Mouse (Mus musculus) cerebellum, postnatal 4 days (tissue): ENCODE measurements around the gene Map3k7.

Source experiments
- DNase-seq, 2 experiments: peaks; one replicate each; pipeline ENCODE4 v3.0.0; 2022; ENCODE audit warnings: low spot score in 2 of 2, mixed read lengths in 1 of 2

The Map3k7 gene

GRCm38 (mm10) chr4:32060686-32061085 lies 96.8 kb downstream of the Map3k7 start:
- no peak for DNase-seq

- no peak for DNase-seq
Observed at GRCm38 (mm10) chr4:32062381-32063059, 98.6 kb downstream of the Map3k7 start.

GRCm38 (mm10) chr4:32063291-32063690 lies 99.4 kb downstream of the Map3k7 start:
- no peak for DNase-seq
